Mouse (Mus musculus): ENCODE measurements at regions not wholly inside any gene's neighbourhood (a gene's known extent, or its start where the extent isn't known, plus 50 kb on each side); places are given as distances from the start of the nearest gene placed in this dataset.
"Not testable (repeated sequence)": the region's sequence is repeated elsewhere in the genome, so short reads cannot be mapped to it uniquely, and the experiment has no call there.

- DNase-seq (ENCODE audit: low read depth) = no peak
These were observed 55.6 kb upstream of the Zfp366 start for GRCm38 (mm10) chr13:99128979-99129378.

- peak; percentile 44 for DNase-seq (ENCODE audit: low read depth)
These were observed 56.3 kb upstream of the Zfp366 start for GRCm38 (mm10) chr13:99128284-99128691.

GRCm38 (mm10) chr13:99127716-99128115, 56.9 kb upstream of the Zfp366 start:
- DNase-seq (ENCODE audit: low read depth) = no peak

- not testable (repeated sequence) for DNase-seq (ENCODE audit: low read depth)
These were observed 57.7 kb upstream of the Zfp366 start for GRCm38 (mm10) chr13:99126971-99127370.

GRCm38 (mm10) chr13:99126538-99126937, 58.1 kb upstream of the Zfp366 start:
- no peak for DNase-seq (ENCODE audit: low read depth)

- no peak for DNase-seq (ENCODE audit: low read depth)
These were observed 58.7 kb upstream of the Zfp366 start for GRCm38 (mm10) chr13:99125946-99126345.

GRCm38 (mm10) chr13:99124894-99125570, 59.6 kb upstream of the Zfp366 start:
- no peak for DNase-seq (ENCODE audit: low read depth)

- no peak for DNase-seq (ENCODE audit: low read depth)
These were observed 60.5 kb upstream of the Zfp366 start for GRCm38 (mm10) chr13:99124141-99124540.

GRCm38 (mm10) chr13:99123476-99124140, 61.0 kb upstream of the Zfp366 start:
- no peak for DNase-seq (ENCODE audit: low read depth)

GRCm38 (mm10) chr13:99122539-99122938, 62.1 kb upstream of the Zfp366 start:
- not testable (repeated sequence) for DNase-seq (ENCODE audit: low read depth)

GRCm38 (mm10) chr13:99121096-99121495, 63.5 kb upstream of the Zfp366 start:
- DNase-seq (ENCODE audit: low read depth) = no peak

- DNase-seq (ENCODE audit: low read depth) = no peak
These were observed 64.7 kb upstream of the Zfp366 start for GRCm38 (mm10) chr13:99119941-99120340.

GRCm38 (mm10) chr13:99118901-99119300, 65.7 kb upstream of the Zfp366 start:
- no peak for DNase-seq (ENCODE audit: low read depth)

GRCm38 (mm10) chr13:99115541-99115940, 69.1 kb upstream of the Zfp366 start:
- DNase-seq (ENCODE audit: low read depth) = no peak

GRCm38 (mm10) chr13:99114565-99114964, 70.1 kb upstream of the Zfp366 start:
- DNase-seq (ENCODE audit: low read depth) = no peak

- no peak for DNase-seq (ENCODE audit: low read depth)
These were observed 72.8 kb upstream of the Zfp366 start for GRCm38 (mm10) chr13:99111736-99112386.

- no peak for DNase-seq (ENCODE audit: low read depth)
These were observed 76.6 kb upstream of the Zfp366 start for GRCm38 (mm10) chr13:99107983-99108382.

- DNase-seq (ENCODE audit: low read depth) = no peak
These were observed 82.4 kb upstream of the Zfp366 start for GRCm38 (mm10) chr13:99102089-99102681.

- no peak for DNase-seq (ENCODE audit: low read depth)
These were observed 83.9 kb upstream of the Zfp366 start for GRCm38 (mm10) chr13:99100430-99101409.

GRCm38 (mm10) chr13:99099794-99100429, 84.7 kb upstream of the Zfp366 start:
- no peak for DNase-seq (ENCODE audit: low read depth)

GRCm38 (mm10) chr13:99099226-99099625, 85.4 kb upstream of the Zfp366 start:
- no peak for DNase-seq (ENCODE audit: low read depth)
